Mouse (Mus musculus) kidney, embryonic 15.5 days (tissue): Measurements from ENCODE around the gene Mlip. TPM values are rescaled to one million over a fixed set of nuclear protein-coding genes. Genes with fewer than 3 reads are reported as not detected.
"Not testable (repeated sequence)": the region's sequence is repeated elsewhere in the genome, so short reads cannot be mapped to it uniquely, and the experiment has no call there.

ENCODE experiments used
- ATAC-seq: fragments of 200-750 bp; cut with Nextera tagmentation; replicated peaks from 2 replicates; pipeline ENCODE4 v1.8.0; 2017; ENCODE audit warnings: moderate TSS enrichment; ENCODE audit not compliant: low FRiP score
- H3K27ac ChIP-seq: fragments of 300-500 bp; sonication (generic); 2 replicates; pipeline ENCODE4 v1.5.1; 2015; ENCODE audit warnings: mild to moderate bottlenecking, inconsistent platforms
- H3K27me3 ChIP-seq: fragments of 300-500 bp; sonication (generic); 2 replicates; pipeline ENCODE4 v1.6.1; 2015; ENCODE audit warnings: inconsistent platforms
- H3K36me3 ChIP-seq: fragments of 300-500 bp; sonication (generic); 2 replicates; pipeline ENCODE4 v1.6.1; 2015; ENCODE audit warnings: inconsistent platforms
- H3K4me1 ChIP-seq: fragments of 300-500 bp; sonication (generic); 2 replicates; pipeline ENCODE4 v1.6.1; 2015; ENCODE audit warnings: inconsistent platforms
- H3K4me2 ChIP-seq: fragments of 300-500 bp; sonication (generic); 2 replicates; pipeline ENCODE4 v1.6.1; 2015; ENCODE audit warnings: moderate library complexity, mild to moderate bottlenecking, inconsistent platforms
- H3K4me3 ChIP-seq: fragments of 300-500 bp; sonication (generic); replicated peaks from 2 replicates; pipeline ENCODE4 v1.5.1; 2015; ENCODE audit warnings: mild to moderate bottlenecking, inconsistent platforms
- H3K9ac ChIP-seq: fragments of 300-500 bp; sonication (generic); 2 replicates; pipeline ENCODE4 v1.6.1; 2015; ENCODE audit warnings: mild to moderate bottlenecking, inconsistent platforms
- H3K9me3 ChIP-seq: fragments of 300-500 bp; sonication (generic); replicated peaks from 2 replicates; pipeline ENCODE4 v1.6.1; 2016; ENCODE audit warnings: inconsistent platforms
- WGBS: fragments of 180-500 bp; shearing (Covaris S2); methylation state at CpG from one replicate; pipeline ENCODE4 v1.1.7; 2015; ENCODE audit warnings: mixed read lengths; 5-methylcytosine and 5-hydroxymethylcytosine counted together
- polyA plus RNA-seq: library from polyadenylated mRNA; unstranded; fragments of >200 nt; fragmentation: Nextera tagmentation; extraction: Ambion mirVana; gene quantifications from 2 replicates; pipeline ENCODE4 v1.2.1, GENCODE M21; 2015

Mlip gene
- polyA plus RNA-seq, 1 experiment from 2014 or later: 0.31 TPM

- WGBS: 55% methylated on average over 5 of the region's 5 CpGs
- no peak for ATAC-seq
- H3K27me3 ChIP-seq: no peaks in the 10 kb centered on the region
- H3K27ac ChIP-seq: no peak overlapping the region
- no peak overlapping the region for H3K4me2 ChIP-seq
- 0 out of 2 replicates have a peak, but pooled peaks cover 2% of the 10 kb centered on the region for H3K4me1 ChIP-seq
- H3K4me3 ChIP-seq: no peak overlapping the region
- H3K36me3 ChIP-seq: no peaks in the 10 kb centered on the region
- H3K9me3 ChIP-seq: no peaks in the 10 kb centered on the region
- H3K9ac ChIP-seq: no peak overlapping the region
Measured at GRCm38 (mm10) chr9:77379625-77380024, 26.9 kb upstream of the Mlip start.

DNA sequence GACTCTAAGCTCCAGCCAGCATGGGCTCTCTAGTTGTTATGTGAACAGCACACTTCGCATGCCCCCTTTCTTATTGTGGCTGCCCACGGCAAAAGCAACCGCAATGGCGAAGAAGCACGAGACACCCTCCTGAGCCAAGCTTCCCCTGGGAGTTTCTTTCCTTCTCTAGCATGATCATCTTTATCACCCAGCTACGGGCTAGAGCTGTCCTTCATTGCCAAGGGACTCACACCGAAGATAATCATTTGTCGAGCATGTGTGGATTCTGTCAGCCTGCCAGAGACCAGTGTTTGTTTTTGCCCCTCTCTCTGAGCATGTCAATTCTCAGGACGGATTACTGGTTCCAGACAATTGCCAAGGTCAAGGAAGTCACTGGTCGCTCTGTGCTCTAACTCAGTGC lies 24.9 kb upstream of the Mlip start:
- no peaks in the 10 kb centered on the region for H3K36me3 ChIP-seq
- ATAC-seq: no peak
- no peak overlapping the region for H3K9ac ChIP-seq

DNA sequence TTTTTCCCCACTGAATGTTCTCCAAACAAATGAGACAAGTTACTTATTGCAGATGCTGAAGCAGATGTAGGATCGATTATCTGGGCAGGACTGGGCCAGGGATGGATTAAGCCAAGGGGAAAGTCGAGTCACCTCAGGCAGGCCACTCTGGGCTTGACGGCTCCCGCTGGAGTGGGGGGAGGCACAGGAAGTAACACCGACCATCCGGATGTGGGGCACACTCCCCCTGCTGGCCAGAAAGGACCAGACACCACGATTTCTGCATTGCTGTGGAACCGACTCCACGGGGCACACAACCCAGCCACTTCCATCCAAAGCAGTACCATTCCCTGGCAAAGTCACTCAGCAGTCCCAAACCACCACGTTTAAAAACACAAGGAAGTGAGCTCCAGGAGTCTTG lies 24.3 kb upstream of the Mlip start:
- 73% methylated on average over 10 of the region's 10 CpGs for WGBS
- H3K4me2 ChIP-seq: no peak overlapping the region

More for the DNA sequence above, 24.9 kb upstream of the Mlip start:
- no peak overlapping the region for H3K4me3 ChIP-seq
- no peaks in the 10 kb centered on the region for H3K9me3 ChIP-seq
- no peak overlapping the region for H3K4me2 ChIP-seq
- H3K27me3 ChIP-seq: no peaks in the 10 kb centered on the region
- WGBS: 56% methylated on average over 10 of the region's 10 CpGs
- H3K27ac ChIP-seq: no peak overlapping the region
- H3K4me1 ChIP-seq: no peaks in the 10 kb centered on the region

DNA sequence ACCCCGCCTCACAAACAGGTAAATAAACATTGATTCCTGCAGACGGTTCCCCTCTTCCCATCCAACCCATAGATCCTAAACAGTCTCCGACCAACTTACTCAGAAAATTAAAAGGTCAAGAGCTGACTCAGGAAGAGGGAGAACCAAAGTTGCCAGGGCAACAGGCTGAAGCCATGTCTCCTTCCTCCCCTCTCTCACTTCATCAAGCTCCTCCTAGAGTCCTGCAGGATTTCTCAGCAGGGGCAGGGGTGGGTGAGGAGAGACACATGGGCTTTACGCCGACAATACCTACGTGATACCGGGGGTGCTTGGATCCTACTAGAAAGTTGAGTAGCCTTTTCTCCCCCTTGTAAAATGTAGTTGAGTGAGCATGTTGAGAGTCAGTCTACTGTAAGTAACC lies 23.8 kb upstream of the Mlip start:
- H3K4me3 ChIP-seq: no peak overlapping the region
- no peaks in the 10 kb centered on the region for H3K9me3 ChIP-seq
- 81% methylated on average over 7 of the region's 7 CpGs for WGBS
- no peak for ATAC-seq
- H3K27me3 ChIP-seq: no peaks in the 10 kb centered on the region
- H3K27ac ChIP-seq: no peak overlapping the region
- no peaks in the 10 kb centered on the region for H3K36me3 ChIP-seq
- no peak overlapping the region for H3K4me2 ChIP-seq
- no peak overlapping the region for H3K9ac ChIP-seq
- no peaks in the 10 kb centered on the region for H3K4me1 ChIP-seq

More for the DNA sequence above, 24.3 kb upstream of the Mlip start:
- Histone ChIP-seq H3K4me3 (no peak overlapping the region), H3K27ac (no peak overlapping the region), H3K9me3 (no peaks in the 10 kb centered on the region), H3K4me1 (no peaks in the 10 kb centered on the region), H3K27me3 (no peaks in the 10 kb centered on the region), H3K36me3 (no peaks in the 10 kb centered on the region), H3K9ac (no peak overlapping the region)
- no peak for ATAC-seq

GRCm38 (mm10) chr9:77370706-77371105 lies 17.9 kb upstream of the Mlip start:
- no peaks in the 10 kb centered on the region for H3K27me3 ChIP-seq
- no peak overlapping the region for H3K9ac ChIP-seq
- H3K4me2 ChIP-seq: no peak overlapping the region
- WGBS: 76% methylated on average over 3 of the region's 3 CpGs
- H3K36me3 ChIP-seq: no peaks in the 10 kb centered on the region
- ATAC-seq: no peak
- no peaks in the 10 kb centered on the region for H3K4me1 ChIP-seq
- H3K9me3 ChIP-seq: no peaks in the 10 kb centered on the region
- no peak overlapping the region for H3K4me3 ChIP-seq
- no peak overlapping the region for H3K27ac ChIP-seq

DNA sequence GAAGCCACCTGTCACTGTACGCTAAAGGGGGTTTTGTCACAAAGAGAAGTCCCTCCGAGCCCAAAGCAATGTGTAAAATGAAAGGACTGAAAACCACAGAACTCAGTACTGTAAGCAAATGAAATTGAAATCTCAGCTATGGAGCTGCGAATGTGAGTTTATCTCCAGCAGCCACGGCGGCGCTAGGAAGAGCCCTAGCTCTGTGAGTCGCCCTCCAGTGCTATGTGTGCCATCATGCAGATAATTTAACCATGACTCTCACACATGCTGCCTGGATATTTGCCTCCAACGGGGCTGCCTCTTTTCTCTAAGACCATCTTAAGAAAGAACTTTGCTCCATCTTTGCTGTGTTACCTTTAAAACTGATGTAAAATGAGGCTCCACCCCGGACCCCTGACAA lies 16.5 kb upstream of the Mlip start:
- no peak overlapping the region for H3K27ac ChIP-seq
- H3K9ac ChIP-seq: no peak overlapping the region
- no peak overlapping the region for H3K4me2 ChIP-seq
- no peaks in the 10 kb centered on the region for H3K27me3 ChIP-seq
- WGBS: 79% methylated on average over 9 of the region's 9 CpGs
- H3K36me3 ChIP-seq: no peaks in the 10 kb centered on the region
- no peak for ATAC-seq
- H3K4me3 ChIP-seq: no peak overlapping the region
- no peaks in the 10 kb centered on the region for H3K4me1 ChIP-seq
- no peaks in the 10 kb centered on the region for H3K9me3 ChIP-seq

GRCm38 (mm10) chr9:77364681-77365080 lies 11.9 kb upstream of the Mlip start:
- not testable (repeated sequence) for ATAC-seq, H3K4me2 ChIP-seq, H3K9me3 ChIP-seq, H3K4me3 ChIP-seq, H3K9ac ChIP-seq, H3K36me3 ChIP-seq, H3K27me3 ChIP-seq, H3K4me1 ChIP-seq, H3K27ac ChIP-seq
- 75% methylated on average over 9 of the region's 9 CpGs for WGBS

- Histone ChIP-seq H3K4me2 (no peak overlapping the region), H3K9me3 (no peaks in the 10 kb centered on the region), H3K9ac (no peak overlapping the region), H3K27me3 (no peaks in the 10 kb centered on the region), H3K4me1 (no peaks in the 10 kb centered on the region), H3K36me3 (no peaks in the 10 kb centered on the region), H3K27ac (no peak overlapping the region), H3K4me3 (no peak overlapping the region)
- no peak for ATAC-seq
Measured at GRCm38 (mm10) chr9:77362906-77363305, 10.1 kb upstream of the Mlip start.

DNA sequence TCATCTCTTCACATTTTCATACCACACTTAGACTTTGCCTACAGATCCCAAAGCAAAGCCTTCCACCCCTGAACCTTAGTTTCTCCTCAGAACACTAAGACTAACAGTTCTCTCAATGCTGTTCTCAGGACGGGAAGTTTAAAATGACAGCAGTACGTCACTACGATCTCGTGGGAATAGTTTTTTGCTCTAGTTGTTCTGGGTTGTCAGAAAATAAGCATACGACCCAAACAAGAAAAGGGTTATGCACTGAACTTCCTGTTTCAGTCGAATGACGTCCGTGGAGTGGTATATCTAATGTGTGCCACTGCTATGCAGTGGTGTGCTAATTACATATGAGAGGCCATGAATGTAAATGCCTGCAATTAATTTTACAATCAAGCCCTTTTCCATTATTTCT lies 7.9 kb upstream of the Mlip start:
- no peaks in the 10 kb centered on the region for H3K36me3 ChIP-seq
- no peaks in the 10 kb centered on the region for H3K4me1 ChIP-seq
- H3K9me3 ChIP-seq: no peaks in the 10 kb centered on the region
- no peak overlapping the region for H3K27ac ChIP-seq
- ATAC-seq: no peak
- H3K4me2 ChIP-seq: no peak overlapping the region
- H3K4me3 ChIP-seq: no peak overlapping the region
- no peaks in the 10 kb centered on the region for H3K27me3 ChIP-seq
- 76% methylated on average over 8 of the region's 8 CpGs for WGBS
- H3K9ac ChIP-seq: no peak overlapping the region

GRCm38 (mm10) chr9:77359278-77359973 lies 6.7 kb upstream of the Mlip start:
- Histone ChIP-seq H3K27ac (no peak overlapping the region), H3K9ac (no peak overlapping the region), H3K27me3 (no peaks in the 10 kb centered on the region), H3K36me3 (no peaks in the 10 kb centered on the region), H3K4me1 (no peaks in the 10 kb centered on the region), H3K4me3 (no peak overlapping the region), H3K9me3 (no peaks in the 10 kb centered on the region), H3K4me2 (no peak overlapping the region)
- 88% methylated on average over 10 of the region's 10 CpGs for WGBS
- ATAC-seq: no peak

GRCm38 (mm10) chr9:77353942-77354341 lies 1.2 kb upstream of the Mlip start:
- H3K4me2 ChIP-seq: no peak overlapping the region
- H3K27ac ChIP-seq: no peak overlapping the region
- ATAC-seq: no peak
- H3K4me3 ChIP-seq: no peak overlapping the region
- H3K36me3 ChIP-seq: no peaks in the 10 kb centered on the region
- no peaks in the 10 kb centered on the region for H3K27me3 ChIP-seq
- 82% methylated on average over 4 of the region's 4 CpGs for WGBS
- H3K9ac ChIP-seq: no peak overlapping the region
- no peaks in the 10 kb centered on the region for H3K4me1 ChIP-seq
- no peaks in the 10 kb centered on the region for H3K9me3 ChIP-seq

DNA sequence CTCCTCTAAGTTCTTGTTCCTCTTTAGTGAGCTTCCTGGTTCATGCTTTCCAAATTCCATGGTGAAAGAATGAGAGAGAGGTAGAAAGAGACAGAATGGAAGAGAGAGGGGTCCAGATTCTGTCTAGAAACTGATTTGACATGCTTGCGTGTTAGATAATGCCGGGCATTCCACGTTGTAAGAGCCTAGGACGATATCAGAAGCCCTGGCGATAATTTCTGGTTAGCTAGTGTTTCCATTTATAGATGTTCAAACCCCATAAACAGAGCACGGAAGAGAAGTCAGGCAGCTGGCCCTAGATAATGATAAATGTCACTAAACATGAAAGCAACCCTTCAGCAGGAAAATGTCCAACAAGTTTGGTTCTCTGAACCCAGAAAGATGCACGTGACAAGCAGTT lies 5.1 kb downstream of the Mlip start:
- Histone ChIP-seq H3K36me3 (no peaks in the 10 kb centered on the region), H3K27me3 (no peaks in the 10 kb centered on the region), H3K4me2 (no peak overlapping the region), H3K4me3 (no peak overlapping the region), H3K9me3 (no peaks in the 10 kb centered on the region), H3K4me1 (no peaks in the 10 kb centered on the region), H3K27ac (no peak overlapping the region), H3K9ac (no peak overlapping the region)
- ATAC-seq: no peak
- WGBS: 73% methylated on average over 7 of the region's 7 CpGs

- Histone ChIP-seq H3K27ac (no peak overlapping the region), H3K9ac (no peak overlapping the region), H3K9me3 (no peaks in the 10 kb centered on the region), H3K36me3 (no peaks in the 10 kb centered on the region), H3K27me3 (no peaks in the 10 kb centered on the region), H3K4me2 (no peak overlapping the region), H3K4me3 (no peak overlapping the region), H3K4me1 (no peaks in the 10 kb centered on the region)
- WGBS: 48% methylated on average over 7 of the region's 7 CpGs
- no peak for ATAC-seq
Measured at GRCm38 (mm10) chr9:77344318-77344717, 8.5 kb downstream of the Mlip start.
